24 mouse cellular contexts compared by ENCODE assay signal in the genomic region with DNA sequence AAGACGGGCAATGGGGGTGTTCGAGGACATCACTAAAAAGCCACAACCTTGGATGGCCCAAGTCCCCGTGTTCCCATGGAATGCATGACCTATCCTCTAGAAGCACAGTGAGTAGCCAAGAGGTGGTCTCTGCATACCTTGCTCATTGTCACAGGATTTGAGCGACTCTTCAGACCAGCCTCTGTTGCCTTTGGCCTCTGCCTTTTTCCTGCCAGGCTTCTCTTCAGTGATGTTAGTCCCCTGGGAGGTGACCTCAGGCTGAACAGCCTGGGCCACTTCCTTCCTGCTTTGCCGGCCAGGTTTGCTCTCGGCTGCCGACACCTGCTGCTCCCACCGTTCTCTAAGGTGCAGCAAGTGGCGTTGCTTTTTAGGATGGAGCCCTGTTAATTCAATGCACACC.
DNase-seq lines count a peak whose midpoint lies in the region; ATAC-seq lines count a peak whose summit lies in the region.
"Had no signal": no experiment of that assay in that cellular context is flagged by ENCODE, and none has a peak within 500 bp of the region (broad histone marks: within the 10 kb centered on the region; RNA-seq: fewer than 3 reads in every experiment).

No protein-coding gene starts in this region.

- DNase-seq in hindbrain, embryonic 11.5 days (ENCODE audit: low spot score) = peak; percentile 20
- peak; percentile 41 to 43 for DNase-seq in spleen, postnatal 36 days (ENCODE audit: low spot score in 2 of 2)
- no peak for DNase-seq in spleen, adult 12 weeks (ENCODE audit: low spot score)
- DNase-seq in adipocyte (ENCODE audit: low spot score) = peak; percentile 57
- no peak for DNase-seq in lung, postnatal 14 days
- DNase-seq: adrenal gland, adult 2 months; cerebellum, adult 11 months; gastrocnemius, postnatal 14 days; heart, adult 18-20 months; heart, postnatal 14 days; kidney, postnatal 36 days; liver, postnatal 0 days; right cerebral cortex, postnatal 14 days; spleen, adult 18-20 months; thymus, postnatal 14 days had no signal

- H3K4me1 ChIP-seq in hindbrain, embryonic 11.5 days (replicated peaks; ENCODE audit: control insufficient read depth, insufficient read depth, low read length) = no peaks in the 10 kb centered on the region
- H3K4me1 ChIP-seq in hindbrain, embryonic 16.5 days (ENCODE audit: control insufficient read depth, insufficient read depth, low read depth, low read length) = peaks cover 5% of the 10 kb centered on the region; the same call in 1 of the 2 replicates
- peaks cover 11% of the 10 kb centered on the region for H3K4me1 ChIP-seq in kidney, embryonic 15.5 days

- H3K9me3 ChIP-seq in hindbrain, embryonic 11.5 days (ENCODE audit: control insufficient read depth, low read length) = no peaks in the 10 kb centered on the region
- H3K9me3 ChIP-seq in hindbrain, embryonic 16.5 days (ENCODE audit: control insufficient read depth, low read length) = no peaks in the 10 kb centered on the region
- H3K9me3 ChIP-seq in kidney, embryonic 15.5 days (replicated peaks) = no peaks in the 10 kb centered on the region
- H3K9me3 ChIP-seq: forebrain, embryonic 10.5 days; heart, embryonic 12.5 days; hindbrain, embryonic 15.5 days; limb, embryonic 12.5 days had no signal

- no peak overlapping the region for H3K9ac ChIP-seq in hindbrain, embryonic 11.5 days (ENCODE audit: low read depth, low read length)
- no peak overlapping the region for H3K9ac ChIP-seq in hindbrain, embryonic 16.5 days (ENCODE audit: low read depth, low read length)
- no peak overlapping the region for H3K9ac ChIP-seq in kidney, embryonic 15.5 days
- H3K9ac ChIP-seq: heart, embryonic 12.5 days; hindbrain, embryonic 15.5 days; limb, embryonic 12.5 days; liver, postnatal 0 days had no signal

- H3K4me3 ChIP-seq in hindbrain, embryonic 11.5 days (ENCODE audit: low read depth, low read length) = no peak overlapping the region
- H3K4me3 ChIP-seq in hindbrain, embryonic 16.5 days (ENCODE audit: low read length) = no peak overlapping the region
- no peak overlapping the region for H3K4me3 ChIP-seq in kidney, embryonic 15.5 days (replicated peaks)
- H3K4me3 ChIP-seq: forebrain, embryonic 10.5 days; heart, embryonic 12.5 days; hindbrain, embryonic 15.5 days; limb, embryonic 12.5 days had no signal

- no peak for ATAC-seq in hindbrain, embryonic 11.5 days (ENCODE audit: low FRiP score)
- ATAC-seq in hindbrain, embryonic 16.5 days = no peak
- no peak for ATAC-seq in kidney, embryonic 15.5 days (replicated peaks; ENCODE audit: low FRiP score)
- ATAC-seq: intestine, embryonic 16.5 days; liver, postnatal 0 days; lung, postnatal 0 days had no signal

- H3K27me3 ChIP-seq in hindbrain, embryonic 11.5 days (ENCODE audit: control insufficient read depth, insufficient read depth, low read length) = peaks cover 3% of the 10 kb centered on the region; the same call in 1 of the 2 replicates
- no peaks in the 10 kb centered on the region; the same call in 1 of the 2 replicates for H3K27me3 ChIP-seq in hindbrain, embryonic 16.5 days (replicated peaks; ENCODE audit: control insufficient read depth, insufficient read depth, low read length)
- H3K27me3 ChIP-seq in kidney, embryonic 15.5 days = peaks cover 22% of the 10 kb centered on the region
- H3K27me3 ChIP-seq: hindbrain, embryonic 15.5 days had no signal

- H3K27ac ChIP-seq in hindbrain, embryonic 11.5 days (ENCODE audit: low read depth, low read length) = no peak overlapping the region
- no peak overlapping the region for H3K27ac ChIP-seq in hindbrain, embryonic 16.5 days (ENCODE audit: low read depth, low read length)
- no peak overlapping the region for H3K27ac ChIP-seq in kidney, embryonic 15.5 days
- H3K27ac ChIP-seq: forebrain, embryonic 10.5 days; limb, embryonic 12.5 days had no signal

- 35% methylated on average over 9 of the region's 9 CpGs for WGBS in hindbrain, embryonic 11.5 days
- WGBS in hindbrain, embryonic 16.5 days = 35% methylated on average over 9 of the region's 9 CpGs
- 34% methylated on average over 9 of the region's 9 CpGs for WGBS in kidney, embryonic 15.5 days

- H3K4me2 ChIP-seq in hindbrain, embryonic 11.5 days (replicated peaks; ENCODE audit: low read depth, low read length) = no peak overlapping the region
- H3K4me2 ChIP-seq in hindbrain, embryonic 16.5 days (ENCODE audit: low read length) = no peak overlapping the region
- H3K4me2 ChIP-seq in kidney, embryonic 15.5 days = no peak overlapping the region
- H3K4me2 ChIP-seq: heart, embryonic 12.5 days; hindbrain, embryonic 15.5 days; limb, embryonic 12.5 days; liver, embryonic 11.5 days had no signal

- H3K36me3 ChIP-seq in hindbrain, embryonic 11.5 days (ENCODE audit: control insufficient read depth, insufficient read depth, low read length) = no peaks in the 10 kb centered on the region
- H3K36me3 ChIP-seq in hindbrain, embryonic 16.5 days (ENCODE audit: control insufficient read depth, insufficient read depth, low read length) = no peaks in the 10 kb centered on the region; the same call in 1 of the 2 replicates
- H3K36me3 ChIP-seq in kidney, embryonic 15.5 days = peaks cover 48% of the 10 kb centered on the region
- H3K36me3 ChIP-seq: hindbrain, embryonic 15.5 days had no signal

Comparison
In these comparisons a context has a peak if more than half of its experiments do, and no peak if none do; other contexts are left out.
1. DNase-seq: peak in hindbrain, embryonic 11.5 days (single experiment), spleen, postnatal 36 days (2 of 2) and adipocyte (single experiment); none in spleen, adult 12 weeks (single experiment) and lung, postnatal 14 days (single experiment).